Mouse (Mus musculus) heart, embryonic 14.5 days (tissue): Measurements from ENCODE around the gene Mob1b. TPM values are rescaled to one million over a fixed set of nuclear protein-coding genes. Genes with fewer than 3 reads are reported as not detected.

Source experiments
- ATAC-seq: fragments of 200-750 bp; cut with Nextera tagmentation; 2 replicates; pipeline ENCODE4 v1.8.0; 2017; ENCODE audit warnings: low read depth, moderate TSS enrichment; ENCODE audit not compliant: insufficient number of reproducible peaks, insufficient read depth, low FRiP score
- H3K27ac ChIP-seq, 2 experiments: fragments of 200-500 bp in 1 of 2; fragments of 300-500 bp in 1 of 2; sonication (generic) in 1 of 2; replicated peaks in 1 of 2; 2 replicates each; pipeline ENCODE4 v1.5.1; 2012 to 2014; ENCODE audit warnings: low read depth in 2 of 2, low read length in 2 of 2, control low read depth in 1 of 2, mild to moderate bottlenecking in 1 of 2, mixed read lengths in 1 of 2; ENCODE audit not compliant: control insufficient read depth in 1 of 2, insufficient read depth in 1 of 2
- H3K27me3 ChIP-seq: fragments of 300-500 bp; sonication (generic); 2 replicates; pipeline ENCODE4 v1.6.1; 2014; ENCODE audit warnings: mild to moderate bottlenecking, low read length, control low read depth; ENCODE audit not compliant: control insufficient read depth, insufficient read depth
- H3K36me3 ChIP-seq: fragments of 300-500 bp; sonication (generic); 2 replicates; pipeline ENCODE4 v1.6.1; 2014; ENCODE audit warnings: mild to moderate bottlenecking, control low read depth, low read length, mixed read lengths; ENCODE audit not compliant: control insufficient read depth, insufficient read depth
- H3K4me1 ChIP-seq, 2 experiments: fragments of 200-500 bp in 1 of 2; fragments of 300-500 bp in 1 of 2; sonication (generic) in 1 of 2; 2 replicates each; pipeline ENCODE4 v1.6.1; 2012 to 2014; ENCODE audit warnings: low read length in 2 of 2, control low read depth in 1 of 2, mixed read lengths in 1 of 2; ENCODE audit not compliant: control insufficient read depth in 2 of 2, insufficient read depth in 2 of 2
- H3K4me2 ChIP-seq: fragments of 300-500 bp; sonication (generic); 2 replicates; pipeline ENCODE4 v1.6.1; 2014; ENCODE audit warnings: mild to moderate bottlenecking, low read length
- H3K4me3 ChIP-seq, 2 experiments: fragments of 200-500 bp in 1 of 2; fragments of 300-500 bp in 1 of 2; sonication (generic) in 1 of 2; 2 replicates each; pipeline ENCODE4 v1.5.1; 2012 to 2014; ENCODE audit warnings: low read length in 2 of 2, mild to moderate bottlenecking in 2 of 2, control low read depth in 1 of 2, low read depth in 1 of 2, moderate library complexity in 1 of 2; ENCODE audit not compliant: control insufficient read depth in 1 of 2, insufficient read depth in 1 of 2
- H3K9ac ChIP-seq: fragments of 300-500 bp; sonication (generic); 2 replicates; pipeline ENCODE4 v1.6.1; 2014; ENCODE audit warnings: mild to moderate bottlenecking, low read length
- H3K9me3 ChIP-seq: fragments of 300-500 bp; sonication (generic); 2 replicates; pipeline ENCODE4 v1.6.1; 2016; ENCODE audit warnings: low read length, control low read depth; ENCODE audit not compliant: control insufficient read depth
- WGBS: fragments of 180-500 bp; shearing (Covaris S2); extraction: QIAGEN DNeasy Blood & Tissue Kit; methylation state at CpG from one replicate; pipeline ENCODE4 v1.1.7; 2014; 5-methylcytosine and 5-hydroxymethylcytosine counted together
- polyA plus RNA-seq: library from polyadenylated mRNA; unstranded; fragments of >200 nt; fragmentation: Nextera tagmentation; extraction: Ambion mirVana; gene quantifications from 2 replicates; pipeline ENCODE4 v1.2.1, GENCODE M21; 2014

The Mob1b gene
- polyA plus RNA-seq, 1 experiment from 2014 or later: 31.0 TPM

- no peak overlapping the region for H3K4me3 ChIP-seq
- ATAC-seq: no peak
- no peaks in the 10 kb centered on the region; a peak in 1 of 4 replicates for H3K4me1 ChIP-seq
- H3K27me3 ChIP-seq: no peaks in the 10 kb centered on the region
- H3K9ac ChIP-seq: no peak overlapping the region
- no peaks in the 10 kb centered on the region for H3K36me3 ChIP-seq
- H3K27ac ChIP-seq: no peak overlapping the region
- 70% methylated on average over 6 of the region's 6 CpGs for WGBS
- H3K4me2 ChIP-seq: no peak overlapping the region
- no peaks in the 10 kb centered on the region for H3K9me3 ChIP-seq
Observed at GRCm38 (mm10) chr5:88797121-88797520, 76.5 kb downstream of the Mob1b start.

- Histone ChIP-seq H3K27ac (no peak overlapping the region), H3K9me3 (no peaks in the 10 kb centered on the region), H3K4me1 (peaks cover 13 to 19% of the 10 kb centered on the region in 2 experiments), H3K27me3 (no peaks in the 10 kb centered on the region), H3K4me2 (no peak overlapping the region), H3K9ac (no peak overlapping the region), H3K36me3 (no peaks in the 10 kb centered on the region), H3K4me3 (no peak overlapping the region)
- WGBS: 80% methylated on average over 4 of the region's 4 CpGs
- ATAC-seq: no peak
Observed at GRCm38 (mm10) chr5:88805616-88806015, 85.0 kb downstream of the Mob1b start.

- peaks cover 13 to 19% of the 10 kb centered on the region in 2 experiments for H3K4me1 ChIP-seq
- H3K36me3 ChIP-seq: no peaks in the 10 kb centered on the region
- no peaks in the 10 kb centered on the region for H3K9me3 ChIP-seq
- H3K27ac ChIP-seq: no peak overlapping the region
- no peak overlapping the region for H3K4me2 ChIP-seq
- H3K27me3 ChIP-seq: no peaks in the 10 kb centered on the region
- 9% methylated on average over 5 of the region's 5 CpGs for WGBS
- H3K9ac ChIP-seq: no peak overlapping the region
- H3K4me3 ChIP-seq: no peak overlapping the region
- ATAC-seq: no peak
Observed at GRCm38 (mm10) chr5:88806278-88806677, 85.6 kb downstream of the Mob1b start.

GRCm38 (mm10) chr5:88807342-88807741 is 86.7 kb downstream of the Mob1b start:
- no peak for ATAC-seq
- Histone ChIP-seq H3K27me3 (no peaks in the 10 kb centered on the region), H3K4me2 (peak overlapping the region; percentile 52), H3K36me3 (no peaks in the 10 kb centered on the region), H3K4me3 (no peak overlapping the region; a peak in 1 of 4 replicates), H3K4me1 (peaks cover 13 to 19% of the 10 kb centered on the region in 2 experiments), H3K27ac (peak overlapping the region in 1 of 2 experiments; percentile 22; a peak in 1 of 4 replicates), H3K9me3 (no peaks in the 10 kb centered on the region), H3K9ac (no peak overlapping the region)
- 27% methylated on average over 9 of the region's 9 CpGs for WGBS

GRCm38 (mm10) chr5:88813188-88813587 is 92.5 kb downstream of the Mob1b start:
- H3K9me3 ChIP-seq: no peaks in the 10 kb centered on the region
- no peaks in the 10 kb centered on the region for H3K27me3 ChIP-seq
- H3K4me1 ChIP-seq: no peaks in the 10 kb centered on the region
- H3K9ac ChIP-seq: no peak overlapping the region
- no peak overlapping the region for H3K27ac ChIP-seq
- H3K36me3 ChIP-seq: no peaks in the 10 kb centered on the region
- no peak for ATAC-seq
- no peak overlapping the region for H3K4me2 ChIP-seq
- WGBS: 69% methylated on average over 2 of the region's 2 CpGs
- no peak overlapping the region for H3K4me3 ChIP-seq

Other genes starting within 250 kb of the Mob1b start
- gene Enam, start 232.9 kb upstream of the Mob1b start, polyA plus RNA-seq: not detected in 2 replicates
- gene Jchain, start 193.0 kb upstream of the Mob1b start, polyA plus RNA-seq: 0.11 TPM in 1 of 2 replicates, not detected in the other
- 42.0 and 42.3 TPM in 2 replicates for gene Utp3, start 166.4 kb upstream of the Mob1b start, polyA plus RNA-seq
- gene Rufy3, start 155.8 kb upstream of the Mob1b start, polyA plus RNA-seq: 15.6 and 16.5 TPM in 2 replicates
- gene Grsf1, start 44.7 kb upstream of the Mob1b start, polyA plus RNA-seq: 93.9 and 95.3 TPM in 2 replicates
- gene Dck, start 44.1 kb downstream of the Mob1b start, polyA plus RNA-seq: 34.8 and 37.4 TPM in 2 replicates
- gene Slc4a4, start 166.0 kb downstream of the Mob1b start, polyA plus RNA-seq: 7.0 and 7.3 TPM in 2 replicates